Mouse (Mus musculus) midbrain, embryonic 10.5 days (tissue): ENCODE measurements around the gene Padi6. TPM values are rescaled to one million over a fixed set of nuclear protein-coding genes. Genes with fewer than 3 reads are reported as not detected.
A peak's percentile ranks its signal among the peaks of the same experiment; 100 is the strongest.

ENCODE experiments used
- DNase-seq: peaks from one replicate; pipeline ENCODE4 v3.0.0-alpha.2; 2017; ENCODE audit warnings: low spot score
- H3K27ac ChIP-seq: fragments of 300-500 bp; sonication (generic); replicated peaks from 2 replicates; pipeline ENCODE4 v1.5.1; 2016; ENCODE audit warnings: mild to moderate bottlenecking
- H3K27me3 ChIP-seq: fragments of 300-500 bp; sonication (generic); 2 replicates; pipeline ENCODE4 v1.6.1; 2016; ENCODE audit warnings: low read depth, mild to moderate bottlenecking; ENCODE audit not compliant: poor library complexity, severe bottlenecking
- H3K36me3 ChIP-seq: fragments of 300-500 bp; sonication (generic); 2 replicates; pipeline ENCODE4 v1.6.1; 2016; ENCODE audit warnings: mild to moderate bottlenecking, moderate library complexity
- H3K4me1 ChIP-seq: fragments of 300-500 bp; sonication (generic); 2 replicates; pipeline ENCODE4 v1.6.1; 2016
- H3K4me3 ChIP-seq: fragments of 300-500 bp; sonication (generic); 2 replicates; pipeline ENCODE4 v1.5.1; 2016; ENCODE audit warnings: mild to moderate bottlenecking, moderate library complexity
- H3K9me3 ChIP-seq: fragments of 300-500 bp; sonication (generic); replicated peaks from 2 replicates; pipeline ENCODE4 v1.6.1; 2016; ENCODE audit warnings: mild to moderate bottlenecking
- WGBS: fragments of 180-500 bp; shearing (Covaris S2); methylation state at CpG from one replicate; pipeline ENCODE4 v1.1.7; 2016; 5-methylcytosine and 5-hydroxymethylcytosine counted together
- polyA plus RNA-seq: library from polyadenylated mRNA; unstranded; fragments of >200 nt; fragmentation: Nextera tagmentation; extraction: Ambion mirVana; gene quantifications from 2 replicates; pipeline ENCODE4 v1.2.1, GENCODE M21; 2016

Padi6 gene
- polyA plus RNA-seq, 1 experiment from 2014 or later = 0.05 TPM

DNA sequence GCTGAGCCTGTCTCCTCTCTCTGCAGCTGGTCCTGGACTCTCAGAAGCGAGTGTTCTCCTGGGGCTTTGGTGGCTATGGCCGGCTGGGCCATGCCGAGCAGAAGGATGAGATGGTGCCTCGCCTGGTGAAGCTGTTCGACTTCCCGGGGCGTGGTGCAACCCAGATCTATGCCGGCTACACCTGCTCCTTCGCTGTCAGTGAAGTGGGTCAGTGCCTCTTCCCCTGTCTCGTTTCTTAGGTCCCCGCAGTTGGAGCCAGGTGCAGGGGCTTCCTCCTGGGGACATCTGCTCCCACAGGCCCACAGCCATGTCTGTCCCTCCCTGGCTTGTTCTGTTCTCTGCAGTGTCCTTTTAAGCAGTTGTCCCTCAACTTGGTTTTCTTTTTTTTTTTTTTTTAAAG, 25.4 kb downstream of the Padi6 start:
- H3K9me3 ChIP-seq = no peaks in the 10 kb centered on the region
- no peak overlapping the region for H3K27ac ChIP-seq
- WGBS = 91% methylated on average over 11 of the region's 11 CpGs
- H3K36me3 ChIP-seq = peaks cover 98% of the 10 kb centered on the region
- H3K4me3 ChIP-seq = no peak overlapping the region
- peaks cover 27% of the 10 kb centered on the region for H3K4me1 ChIP-seq
- H3K27me3 ChIP-seq = no peaks in the 10 kb centered on the region
- DNase-seq = no peak

DNA sequence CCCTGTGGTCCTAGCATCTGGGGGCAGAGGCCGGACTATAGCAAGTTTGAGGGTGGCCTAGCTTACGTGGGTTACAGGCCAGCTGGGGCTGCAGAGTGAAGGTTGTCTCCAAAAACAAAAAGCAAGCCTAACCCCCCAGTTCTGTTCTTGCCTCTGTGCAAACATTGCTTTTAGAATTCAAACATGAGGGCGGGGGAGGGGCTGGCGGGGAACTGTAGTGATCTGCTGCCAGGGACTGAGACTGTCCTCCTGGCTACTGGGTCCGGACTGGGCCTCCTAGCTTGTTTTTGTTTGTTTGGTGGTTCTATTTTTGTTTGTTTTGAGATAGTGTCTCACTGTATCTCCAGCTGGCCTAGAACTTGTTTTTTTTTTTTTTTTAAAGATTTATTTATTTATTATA, 27.9 kb downstream of the Padi6 start:
- DNase-seq = no peak
- Histone ChIP-seq H3K4me1 (peaks cover 35% of the 10 kb centered on the region), H3K27ac (no peak overlapping the region), H3K9me3 (no peaks in the 10 kb centered on the region), H3K4me3 (no peak overlapping the region), H3K27me3 (no peaks in the 10 kb centered on the region), H3K36me3 (peaks cover 98% of the 10 kb centered on the region)
- WGBS = 89% methylated on average over 5 of the region's 5 CpGs

GRCm38 (mm10) chr4:140713480-140714365, 28.7 kb downstream of the Padi6 start:
- Histone ChIP-seq H3K27ac (peak overlapping the region; percentile 60), H3K9me3 (no peaks in the 10 kb centered on the region), H3K36me3 (peaks cover 98% of the 10 kb centered on the region), H3K4me1 (peaks cover 43% of the 10 kb centered on the region), H3K27me3 (no peaks in the 10 kb centered on the region), H3K4me3 (no peak overlapping the region)
- 62% methylated on average over 29 of the region's 29 CpGs for WGBS
- DNase-seq = peak; percentile 86

DNA sequence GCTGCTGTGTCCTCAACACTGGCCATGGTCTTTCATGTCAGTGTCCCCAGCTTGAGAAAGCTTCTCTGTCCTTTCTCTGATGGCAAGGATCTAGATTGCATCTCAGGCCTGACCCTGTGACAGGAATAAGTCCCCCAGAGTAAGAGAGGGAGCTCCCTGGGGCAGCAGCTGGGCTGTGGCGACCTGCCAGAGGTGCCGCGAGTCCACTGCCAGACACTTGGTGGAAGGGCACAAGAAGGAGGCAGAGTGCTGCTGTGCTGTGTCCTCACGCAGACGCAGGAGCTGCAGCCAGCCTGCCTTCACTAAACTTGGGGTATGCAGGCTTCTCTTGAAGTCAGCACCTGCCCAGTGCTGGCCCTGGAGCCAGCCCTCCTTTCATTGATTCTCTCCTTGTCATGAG, 31.1 kb downstream of the Padi6 start:
- Histone ChIP-seq H3K4me1 (peaks cover 50% of the 10 kb centered on the region), H3K9me3 (no peaks in the 10 kb centered on the region), H3K36me3 (peaks cover 99% of the 10 kb centered on the region), H3K4me3 (no peak overlapping the region), H3K27me3 (no peaks in the 10 kb centered on the region), H3K27ac (no peak overlapping the region)
- no peak for DNase-seq
- 89% methylated on average over 5 of the region's 5 CpGs for WGBS

DNA sequence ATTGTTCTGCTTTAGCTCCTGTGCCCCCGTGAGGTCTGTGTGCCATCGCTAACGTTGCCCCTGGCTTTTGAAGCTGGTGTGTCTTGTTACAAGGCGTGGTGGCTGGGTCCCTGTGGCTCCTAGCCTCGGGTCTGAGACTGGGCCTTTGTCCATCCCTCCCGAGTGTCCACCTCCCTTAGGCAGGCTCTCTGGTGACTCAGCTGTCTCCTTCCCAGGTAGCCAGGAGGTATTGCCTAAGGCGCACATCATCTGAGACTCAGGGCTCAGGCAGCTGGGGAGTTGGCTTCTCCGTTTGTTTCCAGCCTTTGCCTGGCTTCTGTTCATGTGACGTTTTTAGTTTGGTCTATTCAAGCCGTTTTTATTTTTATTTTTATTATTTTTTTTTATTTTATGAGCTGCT, 31.7 kb downstream of the Padi6 start:
- no peak overlapping the region for H3K4me3 ChIP-seq
- H3K9me3 ChIP-seq = no peaks in the 10 kb centered on the region
- WGBS = 87% methylated on average over 10 of the region's 10 CpGs
- peaks cover 99% of the 10 kb centered on the region for H3K36me3 ChIP-seq
- DNase-seq = no peak
- H3K27ac ChIP-seq = no peak overlapping the region
- no peaks in the 10 kb centered on the region for H3K27me3 ChIP-seq
- H3K4me1 ChIP-seq = peaks cover 55% of the 10 kb centered on the region

DNA sequence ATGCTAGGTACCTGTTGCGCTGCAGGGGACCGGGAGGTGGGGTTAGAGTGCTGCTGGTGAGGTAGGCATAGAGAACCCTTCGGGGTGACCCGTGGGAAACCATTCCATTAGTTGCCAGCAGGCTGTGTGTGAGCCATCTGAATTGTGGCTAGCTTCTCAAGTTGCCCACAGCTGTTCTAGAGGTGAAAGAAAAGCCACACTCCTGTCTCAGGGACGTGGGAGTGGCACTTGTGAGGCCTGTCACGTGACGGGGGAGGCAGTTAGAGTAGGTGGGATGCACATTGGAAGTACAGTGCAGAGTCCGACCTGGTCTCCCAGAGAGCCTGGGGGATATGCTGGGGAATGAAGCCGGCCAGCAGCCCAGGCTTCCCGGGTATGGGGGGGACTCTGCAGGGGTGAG, 32.8 kb downstream of the Padi6 start:
- Histone ChIP-seq H3K4me3 (no peak overlapping the region), H3K27ac (no peak overlapping the region; the same call in 1 of the 2 replicates), H3K36me3 (peaks cover 100% of the 10 kb centered on the region), H3K27me3 (no peaks in the 10 kb centered on the region), H3K9me3 (no peaks in the 10 kb centered on the region), H3K4me1 (peaks cover 66% of the 10 kb centered on the region)
- DNase-seq = no peak
- WGBS = 95% methylated on average over 10 of the region's 10 CpGs

GRCm38 (mm10) chr4:140709111-140709510, 33.3 kb downstream of the Padi6 start:
- H3K27me3 ChIP-seq = no peaks in the 10 kb centered on the region
- 93% methylated on average over 7 of the region's 7 CpGs for WGBS

GRCm38 (mm10) chr4:140708297-140708927, 34.0 kb downstream of the Padi6 start:
- no peak overlapping the region for H3K4me3 ChIP-seq
- no peaks in the 10 kb centered on the region for H3K9me3 ChIP-seq
- peaks cover 66% of the 10 kb centered on the region for H3K4me1 ChIP-seq
- no peaks in the 10 kb centered on the region for H3K27me3 ChIP-seq
- 0 out of 2 replicates have a peak overlapping the region, but pooled peaks have one; percentile 5 for H3K27ac ChIP-seq
- peaks cover 97% of the 10 kb centered on the region for H3K36me3 ChIP-seq
- WGBS = 92% methylated on average over 18 of the region's 18 CpGs
- no peak for DNase-seq

More at GRCm38 (mm10) chr4:140709111-140709510, 33.3 kb downstream of the Padi6 start:
- Histone ChIP-seq H3K36me3 (peaks cover 100% of the 10 kb centered on the region), H3K9me3 (no peaks in the 10 kb centered on the region), H3K4me1 (peaks cover 66% of the 10 kb centered on the region), H3K4me3 (peak overlapping the region; percentile 3; the same call in 1 of the 2 replicates), H3K27ac (peak overlapping the region; percentile 5; the same call in 1 of the 2 replicates)
- no peak for DNase-seq

- WGBS = 87% methylated on average over 4 of the region's 4 CpGs
- H3K36me3 ChIP-seq = peaks cover 89% of the 10 kb centered on the region
These were observed 34.8 kb downstream of the Padi6 start for GRCm38 (mm10) chr4:140707615-140708014.

DNA sequence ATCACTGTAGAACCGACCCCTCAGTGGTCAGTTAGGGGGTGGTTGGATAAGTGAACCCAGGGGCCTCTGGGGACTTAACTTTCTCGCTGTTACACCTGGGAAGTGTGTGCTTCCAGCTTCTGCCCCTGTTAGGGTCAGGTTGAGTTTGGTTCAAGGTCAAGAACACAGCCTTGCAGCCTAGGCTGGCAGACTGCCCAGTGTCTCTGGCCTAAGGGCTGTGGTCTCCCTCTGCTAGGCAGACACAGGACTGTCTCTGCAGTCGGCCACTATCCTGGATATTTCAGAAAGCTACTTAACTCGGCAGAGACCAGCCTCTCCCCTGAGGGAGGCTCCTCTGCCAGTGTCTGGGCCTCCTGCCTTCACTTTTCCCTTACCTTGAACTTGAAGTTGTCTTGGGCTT, 38.3 kb downstream of the Padi6 start:
- Histone ChIP-seq H3K4me1 (peaks cover 67% of the 10 kb centered on the region), H3K27ac (peak overlapping the region; percentile 100), H3K9me3 (no peaks in the 10 kb centered on the region), H3K4me3 (peak overlapping the region; percentile 96), H3K36me3 (peaks cover 54% of the 10 kb centered on the region), H3K27me3 (peaks cover 19% of the 10 kb centered on the region)
- no peak for DNase-seq
- WGBS = 53% methylated on average over 4 of the region's 4 CpGs

More at GRCm38 (mm10) chr4:140707615-140708014, 34.8 kb downstream of the Padi6 start:
- no peak overlapping the region for H3K4me3 ChIP-seq
- H3K27me3 ChIP-seq = no peaks in the 10 kb centered on the region
- no peaks in the 10 kb centered on the region for H3K9me3 ChIP-seq
- H3K27ac ChIP-seq = no peak overlapping the region
- no peak for DNase-seq
- peaks cover 65% of the 10 kb centered on the region for H3K4me1 ChIP-seq

- Histone ChIP-seq H3K36me3 (peaks cover 49% of the 10 kb centered on the region), H3K27me3 (peaks cover 24% of the 10 kb centered on the region), H3K9me3 (no peaks in the 10 kb centered on the region), H3K4me1 (peaks cover 62% of the 10 kb centered on the region), H3K4me3 (peak overlapping the region; percentile 96), H3K27ac (peak overlapping the region; percentile 100)
- DNase-seq = peak; percentile 59
- 5% methylated on average over 8 of the region's 8 CpGs for WGBS
These were observed 38.8 kb downstream of the Padi6 start for GRCm38 (mm10) chr4:140703636-140704035.

- H3K27ac ChIP-seq = peak overlapping the region; percentile 100
These were observed 39.7 kb downstream of the Padi6 start for GRCm38 (mm10) chr4:140702611-140703327.

More at GRCm38 (mm10) chr4:140702611-140703327, 39.7 kb downstream of the Padi6 start:
- Histone ChIP-seq H3K4me1 (peaks cover 58% of the 10 kb centered on the region), H3K27me3 (peaks cover 32% of the 10 kb centered on the region), H3K9me3 (no peaks in the 10 kb centered on the region), H3K36me3 (peaks cover 40% of the 10 kb centered on the region), H3K4me3 (peak overlapping the region; percentile 96)
- WGBS = 3% methylated on average over 58 of the region's 68 CpGs
- DNase-seq = peak; percentile 84
